Mouse (Mus musculus) lung, adult 2 months (tissue): ENCODE results near the gene Mb21d2.

Experiments
- CTCF ChIP-seq: fragments of 200-500 bp; IDR thresholded peaks from 2 replicates; pipeline ENCODE4 v1.5.1; 2011; ENCODE audit warnings: mild to moderate bottlenecking, low read length, control low read depth; ENCODE audit not compliant: insufficient read depth
- POLR2A ChIP-seq: fragments of 200-500 bp; IDR thresholded peaks from 2 replicates; pipeline ENCODE4 v1.6.1; 2011; ENCODE audit warnings: low read depth, mild to moderate bottlenecking, control low read depth, low read length, borderline replicate concordance; ENCODE audit errors: extremely low read depth

DNA sequence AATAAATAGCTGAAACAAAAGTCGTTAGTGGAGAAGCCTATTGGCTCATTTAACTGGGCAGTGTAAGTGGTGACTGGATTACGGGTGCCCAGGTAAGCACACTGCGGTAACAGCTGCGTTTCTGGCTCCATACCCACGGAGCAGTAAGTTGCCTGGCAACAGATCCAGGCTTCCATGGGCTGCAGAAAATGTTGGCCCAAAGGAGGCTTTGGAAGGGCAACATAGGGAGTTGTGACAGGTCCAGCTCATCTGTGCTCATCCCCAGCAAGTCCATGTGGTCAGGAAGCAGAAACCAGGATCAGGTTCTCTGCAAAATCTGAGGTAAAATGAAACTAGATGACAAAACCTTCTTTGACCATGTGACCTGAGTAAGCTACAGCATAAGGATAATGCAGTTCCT, 20.3 kb upstream of the Mb21d2 start:
- TF ChIP-seq CTCF (no peak), POLR2A (no peak)
